Mouse (Mus musculus): ENCODE results near the gene Gal3st2c. TPM values are rescaled to one million over a fixed set of nuclear protein-coding genes. Genes with fewer than 3 reads are reported as not detected.
A peak's percentile ranks its signal among the peaks of the same experiment; 100 is the strongest.
"Not testable (repeated sequence)": the region's sequence is repeated elsewhere in the genome, so short reads cannot be mapped to it uniquely, and the experiment has no call there.

Gene Gal3st2c
- not detected in 2 replicates for polyA plus RNA-seq (2015; fragmentation: Nextera tagmentation; extraction: Ambion mirVana)

DNA sequence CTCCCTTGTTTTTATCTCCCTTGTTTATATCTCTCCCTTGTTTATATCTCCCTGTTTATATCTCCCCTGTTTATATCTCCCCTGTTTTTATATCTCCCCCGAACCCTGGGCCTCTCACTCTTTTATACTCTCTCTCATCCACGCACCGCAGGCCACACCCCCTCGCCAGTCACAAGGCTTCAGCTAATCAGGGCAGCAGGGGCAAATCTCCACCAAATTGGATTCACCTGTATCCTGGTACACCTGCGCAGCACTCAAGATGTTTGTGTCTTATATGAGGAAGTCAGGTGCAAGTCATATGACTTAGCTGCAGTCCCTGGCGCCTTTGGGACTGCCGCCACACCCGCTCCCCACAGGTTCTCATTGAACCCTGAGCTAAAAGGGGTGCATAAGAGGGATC is at the start of gene Gal3st2c:
TSS of gene Gal3st2c (plus strand) at position 301 of the 400 bp plus-strand sequence.
- not testable (repeated sequence) for H3K4me1 ChIP-seq (ENCODE audit: control insufficient read depth, insufficient read depth, low read length); ATAC-seq
- WGBS = 90% methylated on average over 7 of the region's 8 CpGs

DNA sequence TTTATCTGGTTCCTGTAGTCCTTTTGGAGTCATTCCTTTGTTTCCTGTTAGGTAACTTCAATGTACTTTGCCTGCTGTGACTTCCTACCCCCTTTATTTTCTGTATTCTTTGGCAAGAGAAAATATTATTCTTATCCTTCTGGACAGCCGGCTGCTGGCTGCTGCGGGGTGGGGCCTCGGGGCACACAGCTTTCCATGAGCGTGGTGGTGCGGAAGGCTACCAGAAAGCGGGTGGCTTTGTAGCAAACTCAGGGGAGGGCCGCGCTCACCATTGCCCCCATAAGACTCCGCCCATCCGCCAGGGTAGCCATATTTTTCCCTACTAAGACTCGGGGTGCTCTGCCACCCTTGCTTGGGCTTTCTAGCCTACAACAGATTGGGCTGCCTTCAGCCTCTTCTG is 41.2 kb upstream of the Gal3st2c start:
- ATAC-seq; H3K4me1 ChIP-seq (ENCODE audit: control insufficient read depth, insufficient read depth, low read length); H3K9ac ChIP-seq (ENCODE audit: low read depth, low read length); H3K27me3 ChIP-seq (ENCODE audit: control insufficient read depth, insufficient read depth, low read depth, low read length); H3K27ac ChIP-seq (ENCODE audit: low read length); H3K4me2 ChIP-seq (ENCODE audit: low read length); H3K36me3 ChIP-seq (ENCODE audit: control insufficient read depth, insufficient read depth, low read length); H3K9me3 ChIP-seq (replicated peaks; ENCODE audit: control insufficient read depth, low read length, poor library complexity, severe bottlenecking); H3K4me3 ChIP-seq (ENCODE audit: low read depth, low read length): not testable (repeated sequence)
- WGBS = no CpG with 5 or more reads among the region's 11 CpGs

More for the DNA sequence above, at the start of gene Gal3st2c:
- H3K9me3 ChIP-seq (replicated peaks; ENCODE audit: control insufficient read depth, low read length, poor library complexity, severe bottlenecking); H3K4me3 ChIP-seq (ENCODE audit: low read depth, low read length); H3K9ac ChIP-seq (ENCODE audit: low read depth, low read length); H3K36me3 ChIP-seq (ENCODE audit: control insufficient read depth, insufficient read depth, low read length); H3K27ac ChIP-seq (ENCODE audit: low read length); H3K27me3 ChIP-seq (ENCODE audit: control insufficient read depth, insufficient read depth, low read depth, low read length); H3K4me2 ChIP-seq (ENCODE audit: low read length): not testable (repeated sequence)

DNA sequence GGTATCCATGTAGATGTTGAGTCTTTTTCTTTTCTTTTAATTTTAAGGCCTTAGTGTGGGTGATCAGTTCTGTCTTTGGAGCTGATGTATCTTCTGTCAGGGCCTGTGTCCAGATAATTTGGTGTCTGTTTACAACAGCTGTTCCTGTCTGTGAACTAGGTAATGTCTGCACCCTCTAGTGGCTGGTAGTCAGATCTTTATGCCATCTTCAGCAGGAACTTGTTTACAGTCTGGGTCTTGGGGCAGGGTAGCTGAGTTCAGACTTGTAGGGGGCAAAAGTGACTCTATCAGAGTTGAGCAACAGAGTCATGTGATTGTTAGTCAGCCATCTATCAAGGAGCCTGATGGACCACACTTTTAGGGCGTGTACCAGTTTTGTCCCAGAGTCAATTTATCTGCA is 23.8 kb upstream of the Gal3st2c start:
- not testable (repeated sequence) for H3K4me2 ChIP-seq (ENCODE audit: low read length); H3K27ac ChIP-seq (ENCODE audit: low read length); H3K4me3 ChIP-seq (ENCODE audit: low read depth, low read length); H3K9me3 ChIP-seq (replicated peaks; ENCODE audit: control insufficient read depth, low read length, poor library complexity, severe bottlenecking); H3K36me3 ChIP-seq (ENCODE audit: control insufficient read depth, insufficient read depth, low read length); ATAC-seq; H3K4me1 ChIP-seq (ENCODE audit: control insufficient read depth, insufficient read depth, low read length); H3K9ac ChIP-seq (ENCODE audit: low read depth, low read length); H3K27me3 ChIP-seq (ENCODE audit: control insufficient read depth, insufficient read depth, low read depth, low read length)
- WGBS = no CpG with 5 or more reads among the region's 1 CpGs

DNA sequence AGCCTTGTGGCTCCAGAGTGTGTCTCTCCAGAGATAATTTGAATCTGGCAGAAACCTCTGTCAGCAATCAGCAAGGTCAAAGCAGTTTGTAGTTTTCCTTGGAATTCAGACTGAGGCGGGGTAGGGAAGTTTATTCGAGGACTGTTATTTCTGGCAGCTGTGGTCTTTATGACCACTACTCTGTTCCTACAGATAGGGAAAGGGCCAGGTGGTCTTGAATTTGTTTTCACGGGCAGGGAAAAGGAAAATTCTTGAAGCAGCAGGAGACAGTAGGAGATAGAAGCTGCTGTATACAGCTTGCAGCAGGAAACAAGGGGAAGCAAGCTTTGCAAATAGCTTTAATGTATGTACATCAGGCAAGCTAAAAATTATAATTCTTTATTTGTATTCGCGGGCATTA is 19.9 kb upstream of the Gal3st2c start:
- H3K9ac ChIP-seq (ENCODE audit: low read depth, low read length); H3K36me3 ChIP-seq (ENCODE audit: control insufficient read depth, insufficient read depth, low read length); H3K4me2 ChIP-seq (ENCODE audit: low read length); ATAC-seq; H3K4me1 ChIP-seq (ENCODE audit: control insufficient read depth, insufficient read depth, low read length); H3K27me3 ChIP-seq (ENCODE audit: control insufficient read depth, insufficient read depth, low read depth, low read length); H3K9me3 ChIP-seq (replicated peaks; ENCODE audit: control insufficient read depth, low read length, poor library complexity, severe bottlenecking); H3K27ac ChIP-seq (ENCODE audit: low read length); H3K4me3 ChIP-seq (ENCODE audit: low read depth, low read length): not testable (repeated sequence)
- WGBS = 39% methylated on average over 2 of the region's 5 CpGs

DNA sequence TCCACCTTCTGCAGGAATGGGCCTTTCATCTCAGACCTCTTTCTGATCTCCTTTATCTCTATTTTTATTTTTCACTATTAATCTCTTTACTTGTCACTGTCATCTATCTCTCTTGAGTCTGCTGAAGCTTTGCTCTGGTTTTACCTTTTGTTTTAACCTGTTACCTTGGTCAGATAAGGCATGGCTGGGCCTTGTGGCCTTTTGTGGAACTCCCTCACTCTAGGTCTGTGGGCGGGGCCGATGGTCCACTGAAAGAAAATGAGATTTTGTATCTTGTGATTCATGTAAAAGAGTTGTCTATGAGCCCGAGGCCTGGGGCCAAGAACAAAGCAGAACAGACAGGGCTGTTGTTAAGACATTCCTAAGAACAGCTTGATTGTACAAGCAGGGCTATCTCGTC is 19.5 kb upstream of the Gal3st2c start:
- H3K4me2 ChIP-seq (ENCODE audit: low read length); H3K27me3 ChIP-seq (ENCODE audit: control insufficient read depth, insufficient read depth, low read depth, low read length); H3K27ac ChIP-seq (ENCODE audit: low read length); H3K9ac ChIP-seq (ENCODE audit: low read depth, low read length); ATAC-seq; H3K9me3 ChIP-seq (replicated peaks; ENCODE audit: control insufficient read depth, low read length, poor library complexity, severe bottlenecking); H3K4me1 ChIP-seq (ENCODE audit: control insufficient read depth, insufficient read depth, low read length); H3K36me3 ChIP-seq (ENCODE audit: control insufficient read depth, insufficient read depth, low read length); H3K4me3 ChIP-seq (ENCODE audit: low read depth, low read length): not testable (repeated sequence)
- no CpG with 5 or more reads among the region's 4 CpGs for WGBS

DNA sequence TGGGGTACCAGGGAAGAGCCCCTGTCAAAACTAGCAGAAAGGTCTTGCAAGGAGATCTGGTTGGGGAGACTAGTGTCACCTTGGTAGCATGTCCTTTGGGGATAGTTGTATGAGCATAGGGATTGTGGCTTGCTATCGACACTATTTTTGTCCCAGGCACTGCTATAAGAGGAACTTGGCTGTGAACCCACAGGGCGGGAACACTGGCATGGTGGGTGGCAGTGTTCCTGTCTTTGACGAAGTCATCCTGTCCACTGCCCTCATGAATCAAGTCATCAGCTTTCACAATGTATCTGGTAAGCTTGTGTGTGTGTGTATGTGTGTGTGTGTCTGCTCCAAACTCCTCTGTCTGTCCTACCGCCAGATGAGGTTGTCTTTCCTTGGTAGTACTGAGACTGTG is 14.5 kb upstream of the Gal3st2c start:
- not testable (repeated sequence) for H3K9me3 ChIP-seq (replicated peaks; ENCODE audit: control insufficient read depth, low read length, poor library complexity, severe bottlenecking); H3K27me3 ChIP-seq (ENCODE audit: control insufficient read depth, insufficient read depth, low read depth, low read length); H3K36me3 ChIP-seq (ENCODE audit: control insufficient read depth, insufficient read depth, low read length); H3K27ac ChIP-seq (ENCODE audit: low read length); H3K9ac ChIP-seq (ENCODE audit: low read depth, low read length); H3K4me2 ChIP-seq (ENCODE audit: low read length); ATAC-seq; H3K4me1 ChIP-seq (ENCODE audit: control insufficient read depth, insufficient read depth, low read length); H3K4me3 ChIP-seq (ENCODE audit: low read depth, low read length)
- 60% methylated on average over 1 of the region's 4 CpGs for WGBS

DNA sequence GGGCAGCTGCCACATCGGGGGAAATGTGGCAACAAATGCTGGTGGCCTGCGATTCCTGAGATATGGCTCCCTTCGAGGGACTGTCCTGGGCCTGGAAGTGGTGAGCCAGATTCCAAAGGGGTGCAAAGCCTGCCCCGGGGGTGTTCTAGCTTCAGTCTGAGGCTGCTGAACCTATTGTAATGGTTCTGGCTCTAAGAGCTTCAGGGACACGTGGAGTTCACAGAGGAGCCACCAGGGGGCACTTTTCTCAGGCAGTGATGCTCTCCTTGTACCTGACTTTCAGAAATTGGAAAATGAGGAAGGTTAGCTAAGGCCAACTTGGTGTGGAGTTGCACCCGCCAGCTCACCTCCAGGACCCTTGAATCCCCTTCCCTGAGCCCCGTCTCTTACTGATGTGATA is 12.0 kb upstream of the Gal3st2c start:
- H3K9ac ChIP-seq (ENCODE audit: low read depth, low read length); H3K27ac ChIP-seq (ENCODE audit: low read length): not testable (repeated sequence)
- no CpG with 5 or more reads among the region's 7 CpGs for WGBS

DNA sequence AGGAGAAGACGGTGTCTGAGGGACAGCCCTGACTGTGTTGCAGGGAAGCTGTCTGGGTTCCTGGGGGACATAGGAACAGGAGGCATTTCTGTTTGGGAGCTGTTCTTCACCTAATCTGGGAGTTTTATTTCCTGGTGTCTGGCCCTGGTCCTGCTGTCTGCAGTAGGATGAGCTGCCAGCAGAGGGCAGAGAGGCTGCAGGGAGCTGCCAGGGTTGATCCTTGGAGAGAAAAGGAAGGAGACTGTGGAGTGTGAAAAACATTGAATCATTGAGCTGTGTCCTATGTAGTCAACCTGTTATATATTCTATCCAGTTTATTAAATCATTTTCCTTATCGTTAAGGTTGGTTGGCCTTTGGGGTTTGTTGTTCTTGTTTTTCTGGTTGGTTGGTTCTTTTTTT is 9.4 kb upstream of the Gal3st2c start:
- no CpG with 5 or more reads among the region's 2 CpGs for WGBS
- not testable (repeated sequence) for H3K4me1 ChIP-seq (ENCODE audit: control insufficient read depth, insufficient read depth, low read length)

More for the DNA sequence above, 12.0 kb upstream of the Gal3st2c start:
- not testable (repeated sequence) for H3K27me3 ChIP-seq (ENCODE audit: control insufficient read depth, insufficient read depth, low read depth, low read length); H3K4me3 ChIP-seq (ENCODE audit: low read depth, low read length); ATAC-seq; H3K9me3 ChIP-seq (replicated peaks; ENCODE audit: control insufficient read depth, low read length, poor library complexity, severe bottlenecking); H3K36me3 ChIP-seq (ENCODE audit: control insufficient read depth, insufficient read depth, low read length); H3K4me1 ChIP-seq (ENCODE audit: control insufficient read depth, insufficient read depth, low read length); H3K4me2 ChIP-seq (ENCODE audit: low read length)

DNA sequence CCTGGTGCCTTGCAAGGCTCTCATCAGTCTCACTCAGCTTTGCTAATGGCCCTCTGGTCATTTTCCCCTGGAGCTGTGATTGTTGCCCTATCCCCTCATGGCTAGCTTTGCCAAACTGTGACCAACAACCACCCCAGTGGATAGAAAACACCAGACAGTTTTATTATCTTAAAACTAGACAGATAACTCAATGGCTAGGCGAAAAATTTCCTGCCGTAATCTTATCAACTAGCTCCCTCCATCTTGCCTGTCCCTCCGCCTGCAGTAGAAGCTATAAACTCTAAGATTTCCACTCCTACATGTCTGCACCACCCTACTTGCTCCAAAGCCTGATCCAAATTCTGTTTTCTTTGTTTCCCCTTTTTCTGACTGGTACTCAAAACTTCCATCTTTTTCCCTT is 4.1 kb upstream of the Gal3st2c start:
- no peak overlapping the region for H3K4me2 ChIP-seq (ENCODE audit: low read length)
- no peaks in the 10 kb centered on the region for H3K36me3 ChIP-seq (ENCODE audit: control insufficient read depth, insufficient read depth, low read length)
- H3K9me3 ChIP-seq (replicated peaks; ENCODE audit: control insufficient read depth, low read length, poor library complexity, severe bottlenecking) = no peaks in the 10 kb centered on the region
- no peak overlapping the region for H3K4me3 ChIP-seq (ENCODE audit: low read depth, low read length)
- H3K4me1 ChIP-seq (ENCODE audit: control insufficient read depth, insufficient read depth, low read length) = no peaks in the 10 kb centered on the region
- no peak overlapping the region for H3K9ac ChIP-seq (ENCODE audit: low read depth, low read length)
- no peak for ATAC-seq
- H3K27me3 ChIP-seq (ENCODE audit: control insufficient read depth, insufficient read depth, low read depth, low read length) = no peaks in the 10 kb centered on the region
- WGBS = 92% methylated on average over 3 of the region's 3 CpGs
- no peak overlapping the region for H3K27ac ChIP-seq (ENCODE audit: low read length)

More for the DNA sequence above, 9.4 kb upstream of the Gal3st2c start:
- not testable (repeated sequence) for H3K9me3 ChIP-seq (replicated peaks; ENCODE audit: control insufficient read depth, low read length, poor library complexity, severe bottlenecking); H3K9ac ChIP-seq (ENCODE audit: low read depth, low read length); H3K27me3 ChIP-seq (ENCODE audit: control insufficient read depth, insufficient read depth, low read depth, low read length); H3K4me3 ChIP-seq (ENCODE audit: low read depth, low read length); H3K36me3 ChIP-seq (ENCODE audit: control insufficient read depth, insufficient read depth, low read length); H3K27ac ChIP-seq (ENCODE audit: low read length); H3K4me2 ChIP-seq (ENCODE audit: low read length)
- ATAC-seq = peak; percentile 45; the same call in 1 of the 2 replicates

DNA sequence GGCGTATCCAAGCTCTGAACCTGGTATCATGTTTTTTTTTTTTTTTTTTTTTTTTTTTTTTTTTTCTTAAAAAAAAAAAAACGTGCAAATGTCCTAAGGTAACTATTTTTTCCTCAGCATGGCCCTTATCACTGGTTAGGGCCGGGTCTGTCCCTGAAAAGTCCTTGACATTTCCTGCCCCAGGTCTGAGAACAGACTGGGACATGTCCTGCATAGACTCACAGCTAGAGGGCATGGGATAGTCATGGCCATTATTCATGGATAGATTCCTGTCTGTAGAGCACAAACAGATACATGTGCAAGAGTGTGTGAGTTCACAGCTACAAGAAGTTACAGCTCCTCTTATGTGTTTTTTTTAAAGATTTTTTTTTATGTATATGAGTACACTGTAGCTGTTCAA is 1.5 kb upstream of the Gal3st2c start:
- Histone ChIP-seq H3K4me1 (ENCODE audit: control insufficient read depth, insufficient read depth, low read length) (no peaks in the 10 kb centered on the region), H3K9ac (ENCODE audit: low read depth, low read length) (no peak overlapping the region), H3K36me3 (ENCODE audit: control insufficient read depth, insufficient read depth, low read length) (no peaks in the 10 kb centered on the region), H3K9me3 (replicated peaks; ENCODE audit: control insufficient read depth, low read length, poor library complexity, severe bottlenecking) (no peaks in the 10 kb centered on the region), H3K4me2 (ENCODE audit: low read length) (no peak overlapping the region), H3K4me3 (ENCODE audit: low read depth, low read length) (no peak overlapping the region), H3K27me3 (ENCODE audit: control insufficient read depth, insufficient read depth, low read depth, low read length) (no peaks in the 10 kb centered on the region), H3K27ac (ENCODE audit: low read length) (no peak overlapping the region)
- no peak for ATAC-seq
- WGBS = 86% methylated on average over 3 of the region's 3 CpGs
